Mouse (Mus musculus) brain, embryonic 14.5 days (tissue): ENCODE results near the gene Dhx58.

Source experiments
- CTCF ChIP-seq: fragments of 200-500 bp; IDR thresholded peaks from 2 replicates; pipeline ENCODE4 v1.5.1; 2012; ENCODE audit warnings: inconsistent platforms, mild to moderate bottlenecking, moderate library complexity, borderline replicate concordance; ENCODE audit not compliant: insufficient read depth, insufficient read length; ENCODE audit errors: extremely low read depth
- POLR2A ChIP-seq: fragments of 200-500 bp; IDR thresholded peaks from 2 replicates; pipeline ENCODE4 v1.6.1; 2012; ENCODE audit warnings: mild to moderate bottlenecking, inconsistent platforms, borderline replicate concordance; ENCODE audit not compliant: poor library complexity, insufficient read depth, insufficient read length, severe bottlenecking; ENCODE audit errors: extremely low read depth

- TF ChIP-seq POLR2A, result no peak
- no peak for TF ChIP-seq CTCF
These were observed 23.1 kb upstream of the Dhx58 start for GRCm38 (mm10) chr11:100727201-100727600.
